Mouse (Mus musculus): ENCODE results near the gene Srprb. TPM values are rescaled to one million over a fixed set of nuclear protein-coding genes. Genes with fewer than 3 reads are reported as not detected.

The Srprb gene
- total RNA-seq (2014; rRNA removed) (8.5 and 10.7 TPM in 2 replicates), polyA plus RNA-seq (2012; rRNA removed) (16.8 and 22.8 TPM in 2 replicates)

GRCm38 (mm10) chr9:103201561-103202260, at the start of gene Srprb:
Srprb (minus strand) TSS chr9:103202137.
- H3K4me3 ChIP-seq (ENCODE audit: insufficient read depth, low read depth, low read length) = peak within 1 kb of the TSS; percentile 96
- H3K36me3 ChIP-seq (ENCODE audit: control insufficient read depth, insufficient read depth, low read length) = peaks cover 15% of the 10 kb centered on the region
- peak; percentile 84 for DNase-seq (ENCODE audit: extremely low read depth, low read depth, low spot score)
- H3K4me1 ChIP-seq (ENCODE audit: control insufficient read depth, insufficient read depth, low read length) = 0 out of 2 replicates have a peak, but pooled peaks cover 3% of the 10 kb centered on the region
- no peak within 1 kb of the TSS; the same call in 1 of the 2 replicates for H3K27ac ChIP-seq (replicated peaks; ENCODE audit: insufficient read depth, low read depth, low read length)
- H3K79me2 ChIP-seq (ENCODE audit: control insufficient read depth, insufficient read depth, low read length) = no peaks in the 10 kb centered on the region
- WGBS = 1% methylated on average over 45 of the region's 45 CpGs
- no peaks in the 10 kb centered on the region for H3K27me3 ChIP-seq (ENCODE audit: control insufficient read depth, insufficient read depth, low read length)
- peak within 1 kb of the TSS; percentile 94 for H3K9ac ChIP-seq (ENCODE audit: low read depth, low read length)
- 0 out of 2 replicates have a peak, but pooled peaks have one; percentile 19 for TF ChIP-seq POLR2A (IDR thresholded peaks at IDR 0.05; ENCODE audit: extremely low read depth, insufficient read depth, low read length)
- TF ChIP-seq CTCF (IDR thresholded peaks at IDR 0.05; ENCODE audit: low read depth, low read length) = no peak

- Histone ChIP-seq H3K4me1 (ENCODE audit: control insufficient read depth, insufficient read depth, low read length) (peaks cover 8% of the 10 kb centered on the region), H3K79me2 (ENCODE audit: control insufficient read depth, insufficient read depth, low read length) (no peaks in the 10 kb centered on the region), H3K27ac (replicated peaks; ENCODE audit: insufficient read depth, low read depth, low read length) (peak overlapping the region; percentile 75), H3K27me3 (ENCODE audit: control insufficient read depth, insufficient read depth, low read length) (no peaks in the 10 kb centered on the region), H3K9ac (ENCODE audit: low read depth, low read length) (no peak overlapping the region), H3K4me3 (ENCODE audit: insufficient read depth, low read depth, low read length) (no peak overlapping the region), H3K36me3 (ENCODE audit: control insufficient read depth, insufficient read depth, low read length) (peaks cover 24% of the 10 kb centered on the region)
- no peak for TF ChIP-seq POLR2A (IDR thresholded peaks at IDR 0.05; ENCODE audit: extremely low read depth, insufficient read depth, low read length)
- no peak for TF ChIP-seq CTCF (IDR thresholded peaks at IDR 0.05; ENCODE audit: low read depth, low read length)
- WGBS = 16% methylated on average over 4 of the region's 4 CpGs
- peak; percentile 95 for DNase-seq (ENCODE audit: extremely low read depth, low read depth, low spot score)
These were observed 46.7 kb upstream of the Srprb start for GRCm38 (mm10) chr9:103248618-103249017.

DNA sequence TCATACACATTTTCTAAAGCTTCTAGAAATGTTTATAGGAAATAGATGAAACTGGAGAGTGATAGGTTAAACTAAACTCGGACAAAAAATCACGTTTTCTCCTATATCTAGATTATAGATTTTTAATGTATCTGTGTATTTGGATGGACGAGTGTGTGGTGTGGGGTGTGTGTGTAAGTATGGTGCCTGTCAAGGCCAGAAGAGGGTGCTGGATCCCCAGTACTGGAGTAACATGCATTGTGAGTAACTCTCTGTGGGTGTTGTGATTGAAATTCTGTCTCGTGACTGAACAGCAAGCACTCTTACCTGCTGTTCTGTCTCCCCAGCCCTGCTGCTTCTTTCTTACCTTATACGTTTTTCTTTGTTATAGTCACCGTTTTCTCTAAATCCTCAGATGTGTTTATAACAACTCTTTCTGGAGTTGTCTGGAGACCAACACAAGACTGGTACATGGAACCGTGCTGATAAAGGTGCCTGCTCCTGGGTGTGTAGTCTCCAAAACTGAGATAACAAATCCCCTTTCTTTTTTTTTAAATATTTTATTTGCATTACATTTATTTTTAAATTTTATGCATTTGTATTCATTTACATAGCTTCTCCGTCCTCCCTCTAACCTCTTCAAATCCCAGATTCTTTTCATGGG, 44.7 kb upstream of the Srprb start:
- Histone ChIP-seq H3K4me3 (ENCODE audit: insufficient read depth, low read depth, low read length) (no peak overlapping the region), H3K27ac (replicated peaks; ENCODE audit: insufficient read depth, low read depth, low read length) (no peak overlapping the region), H3K4me1 (ENCODE audit: control insufficient read depth, insufficient read depth, low read length) (peaks cover 22% of the 10 kb centered on the region), H3K27me3 (ENCODE audit: control insufficient read depth, insufficient read depth, low read length) (no peaks in the 10 kb centered on the region), H3K79me2 (ENCODE audit: control insufficient read depth, insufficient read depth, low read length) (no peaks in the 10 kb centered on the region), H3K9ac (ENCODE audit: low read depth, low read length) (no peak overlapping the region), H3K36me3 (ENCODE audit: control insufficient read depth, insufficient read depth, low read length) (peaks cover 15% of the 10 kb centered on the region)
- WGBS = 79% methylated on average over 8 of the region's 8 CpGs
- DNase-seq (ENCODE audit: extremely low read depth, low read depth, low spot score) = peak; percentile 35
- TF ChIP-seq CTCF (IDR thresholded peaks at IDR 0.05; ENCODE audit: low read depth, low read length) (peak; percentile 8; the same call in 1 of the 2 replicates), POLR2A (IDR thresholded peaks at IDR 0.05; ENCODE audit: extremely low read depth, insufficient read depth, low read length) (no peak)

DNA sequence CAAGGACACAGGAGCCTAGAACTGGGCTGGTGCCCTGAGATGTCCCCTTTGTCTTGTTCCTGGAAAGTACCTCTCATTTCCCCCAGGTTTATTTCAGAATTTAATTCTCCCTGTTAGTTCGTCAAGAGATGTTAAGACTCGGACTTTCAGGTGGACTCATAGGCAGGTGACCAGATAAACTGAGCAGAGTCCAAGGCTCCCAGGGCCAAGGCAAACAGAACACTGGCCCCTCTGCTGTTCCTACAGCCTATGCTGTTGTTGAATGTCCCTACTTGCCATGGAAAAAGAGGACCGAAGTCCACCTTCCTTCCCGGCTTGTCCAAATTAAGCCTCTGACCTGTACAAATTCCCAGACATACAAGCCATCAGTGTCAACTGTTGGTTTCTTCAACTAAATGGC, 41.7 kb upstream of the Srprb start:
- WGBS = 19% methylated on average over 4 of the region's 4 CpGs
- H3K27ac ChIP-seq (replicated peaks; ENCODE audit: insufficient read depth, low read depth, low read length) = peak overlapping the region; percentile 98
- TF ChIP-seq CTCF (IDR thresholded peaks at IDR 0.05; ENCODE audit: low read depth, low read length) = no peak
- TF ChIP-seq POLR2A (IDR thresholded peaks at IDR 0.05; ENCODE audit: extremely low read depth, insufficient read depth, low read length) = no peak

GRCm38 (mm10) chr9:103241206-103241605, 39.3 kb upstream of the Srprb start:
- Histone ChIP-seq H3K4me1 (ENCODE audit: control insufficient read depth, insufficient read depth, low read length) (peaks cover 36% of the 10 kb centered on the region), H3K79me2 (ENCODE audit: control insufficient read depth, insufficient read depth, low read length) (no peaks in the 10 kb centered on the region; the same call in 1 of the 2 replicates), H3K36me3 (ENCODE audit: control insufficient read depth, insufficient read depth, low read length) (no peaks in the 10 kb centered on the region), H3K27me3 (ENCODE audit: control insufficient read depth, insufficient read depth, low read length) (no peaks in the 10 kb centered on the region), H3K27ac (replicated peaks; ENCODE audit: insufficient read depth, low read depth, low read length) (peak overlapping the region; percentile 92), H3K4me3 (ENCODE audit: insufficient read depth, low read depth, low read length) (no peak overlapping the region), H3K9ac (ENCODE audit: low read depth, low read length) (no peak overlapping the region)
- no peak for TF ChIP-seq POLR2A (IDR thresholded peaks at IDR 0.05; ENCODE audit: extremely low read depth, insufficient read depth, low read length)
- TF ChIP-seq CTCF (IDR thresholded peaks at IDR 0.05; ENCODE audit: low read depth, low read length) = no peak
- DNase-seq (ENCODE audit: extremely low read depth, low read depth, low spot score) = peak; percentile 96
- WGBS = 12% methylated on average over 2 of the region's 2 CpGs

More for the DNA sequence above, 41.7 kb upstream of the Srprb start:
- peak overlapping the region; percentile 64 for H3K9ac ChIP-seq (ENCODE audit: low read depth, low read length)
- peak; percentile 99 for DNase-seq (ENCODE audit: extremely low read depth, low read depth, low spot score)
- peaks cover 38% of the 10 kb centered on the region for H3K4me1 ChIP-seq (ENCODE audit: control insufficient read depth, insufficient read depth, low read length)
- H3K4me3 ChIP-seq (ENCODE audit: insufficient read depth, low read depth, low read length) = no peak overlapping the region
- H3K36me3 ChIP-seq (ENCODE audit: control insufficient read depth, insufficient read depth, low read length) = no peaks in the 10 kb centered on the region
- no peaks in the 10 kb centered on the region for H3K27me3 ChIP-seq (ENCODE audit: control insufficient read depth, insufficient read depth, low read length)
- H3K79me2 ChIP-seq (ENCODE audit: control insufficient read depth, insufficient read depth, low read length) = no peaks in the 10 kb centered on the region; the same call in 1 of the 2 replicates
